Mouse (Mus musculus) embryonic facial prominence, embryonic 11.5 days (tissue): ENCODE data around the gene Arhgap30. TPM values are rescaled to one million over a fixed set of nuclear protein-coding genes. Genes with fewer than 3 reads are reported as not detected.

Experiments used
- ATAC-seq: fragments of 200-750 bp; cut with Nextera tagmentation; replicated peaks from 2 replicates; pipeline ENCODE4 v1.8.0; 2017; ENCODE audit warnings: low read depth; ENCODE audit not compliant: insufficient number of reproducible peaks, low FRiP score, low TSS enrichment
- DNase-seq: peaks from one replicate; pipeline ENCODE4 v3.0.0-alpha.2; 2015; ENCODE audit warnings: low spot score
- H3K27ac ChIP-seq: fragments of 300-500 bp; sonication (generic); replicated peaks from 2 replicates; pipeline ENCODE4 v1.5.1; 2014; ENCODE audit warnings: mild to moderate bottlenecking, low read depth, low read length, control low read depth
- H3K27me3 ChIP-seq: fragments of 300-500 bp; sonication (generic); 2 replicates; pipeline ENCODE4 v1.6.1; 2014; ENCODE audit warnings: mild to moderate bottlenecking, low read length, moderate library complexity, mixed read lengths; ENCODE audit not compliant: control insufficient read depth, insufficient read depth
- H3K36me3 ChIP-seq: fragments of 300-500 bp; sonication (generic); replicated peaks from 2 replicates; pipeline ENCODE4 v1.6.1; 2014; ENCODE audit warnings: low read depth, mild to moderate bottlenecking, low read length, moderate library complexity, mixed read lengths; ENCODE audit not compliant: control insufficient read depth, insufficient read depth
- H3K4me1 ChIP-seq: fragments of 300-500 bp; sonication (generic); 2 replicates; pipeline ENCODE4 v1.6.1; 2014; ENCODE audit warnings: low read length, mixed read lengths; ENCODE audit not compliant: control insufficient read depth, insufficient read depth
- H3K4me2 ChIP-seq: fragments of 300-500 bp; sonication (generic); 2 replicates; pipeline ENCODE4 v1.6.1; 2014; ENCODE audit warnings: low read depth, mild to moderate bottlenecking, control low read depth, low read length, moderate library complexity
- H3K4me3 ChIP-seq: fragments of 300-500 bp; sonication (generic); 2 replicates; pipeline ENCODE4 v1.5.1; 2014; ENCODE audit warnings: low read depth, low read length, control low read depth
- H3K9ac ChIP-seq: fragments of 300-500 bp; sonication (generic); replicated peaks from 2 replicates; pipeline ENCODE4 v1.6.1; 2014; ENCODE audit warnings: mild to moderate bottlenecking, control low read depth, low read length
- H3K9me3 ChIP-seq: fragments of 300-500 bp; sonication (generic); replicated peaks from 2 replicates; pipeline ENCODE4 v1.6.1; 2016; ENCODE audit warnings: mild to moderate bottlenecking, low read length, inconsistent platforms, mixed read lengths; ENCODE audit not compliant: control insufficient read depth
- WGBS: fragments of 180-500 bp; shearing (Covaris S2); extraction: QIAGEN DNeasy Blood & Tissue Kit; methylation state at CpG from one replicate; pipeline ENCODE4 v1.1.7; 2014; 5-methylcytosine and 5-hydroxymethylcytosine counted together
- polyA plus RNA-seq: library from polyadenylated mRNA; unstranded; fragments of >200 nt; fragmentation: Nextera tagmentation; extraction: Ambion mirVana; gene quantifications from 2 replicates; pipeline ENCODE4 v1.2.1, GENCODE M21; 2014

Gene Arhgap30
- polyA plus RNA-seq, 1 experiment from 2014 or later = 0.39 TPM

DNA sequence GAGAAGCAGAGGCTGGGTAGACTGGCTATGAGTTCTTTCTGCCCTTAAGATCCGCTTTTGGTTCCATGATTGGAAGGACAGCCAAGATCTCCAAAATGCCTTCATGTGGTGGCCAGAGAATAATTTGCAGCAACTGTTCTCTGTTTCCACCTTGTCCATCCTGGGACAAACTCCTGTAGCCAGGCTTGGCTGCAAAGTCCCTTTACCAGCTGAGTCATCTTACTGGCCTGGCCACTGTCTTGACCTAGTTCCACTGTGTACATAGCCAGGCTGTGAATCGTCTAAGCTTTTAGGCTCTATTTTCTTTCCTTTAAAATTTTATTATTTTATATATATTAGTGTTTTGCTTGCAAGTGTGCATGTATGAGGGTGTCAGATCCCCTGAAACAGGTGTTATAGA lies 39.5 kb upstream of the Arhgap30 start:
- no peaks in the 10 kb centered on the region for H3K4me1 ChIP-seq
- DNase-seq (no peak), ATAC-seq (no peak)
- H3K4me3 ChIP-seq = no peak overlapping the region
- no peaks in the 10 kb centered on the region for H3K27me3 ChIP-seq
- WGBS = 95% methylated on average over 2 of the region's 2 CpGs
- no peaks in the 10 kb centered on the region for H3K36me3 ChIP-seq
- H3K4me2 ChIP-seq = no peak overlapping the region
- H3K9ac ChIP-seq = no peak overlapping the region
- no peaks in the 10 kb centered on the region; the same call in 1 of the 2 replicates for H3K9me3 ChIP-seq
- no peak overlapping the region for H3K27ac ChIP-seq

DNA sequence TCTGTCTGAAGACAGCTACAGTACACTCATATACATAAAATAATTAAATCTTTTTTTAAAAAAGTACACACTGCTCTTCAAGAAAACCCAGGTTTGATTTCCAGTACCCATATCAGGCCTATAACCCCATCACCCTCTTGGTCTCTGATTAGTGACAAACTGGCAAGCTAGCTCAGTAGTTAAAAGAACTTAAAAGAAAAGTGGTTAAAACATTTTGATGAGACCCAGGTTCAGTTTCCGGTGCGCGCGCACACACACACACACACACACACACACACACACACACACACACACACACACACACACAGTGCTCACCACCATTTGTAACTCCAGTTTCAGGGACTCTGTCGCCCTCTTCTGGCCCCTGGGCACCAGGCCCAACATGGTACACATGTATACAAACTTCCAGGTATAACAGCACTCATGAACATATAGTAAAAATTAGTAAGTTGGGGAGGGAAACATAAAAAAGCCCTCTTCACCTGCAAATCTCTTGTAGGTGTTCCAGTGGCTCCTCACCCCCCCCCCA lies 32.9 kb upstream of the Arhgap30 start:
- Histone ChIP-seq H3K9me3 (0 out of 2 replicates have a peak, but pooled peaks cover 2% of the 10 kb centered on the region), H3K4me3 (no peak overlapping the region), H3K27ac (no peak overlapping the region), H3K4me1 (no peaks in the 10 kb centered on the region; the same call in 1 of the 2 replicates), H3K36me3 (no peaks in the 10 kb centered on the region; the same call in 1 of the 2 replicates), H3K4me2 (no peak overlapping the region), H3K9ac (no peak overlapping the region), H3K27me3 (no peaks in the 10 kb centered on the region)
- WGBS = 80% methylated on average over 5 of the region's 5 CpGs
- ATAC-seq (no peak), DNase-seq (no peak)

DNA sequence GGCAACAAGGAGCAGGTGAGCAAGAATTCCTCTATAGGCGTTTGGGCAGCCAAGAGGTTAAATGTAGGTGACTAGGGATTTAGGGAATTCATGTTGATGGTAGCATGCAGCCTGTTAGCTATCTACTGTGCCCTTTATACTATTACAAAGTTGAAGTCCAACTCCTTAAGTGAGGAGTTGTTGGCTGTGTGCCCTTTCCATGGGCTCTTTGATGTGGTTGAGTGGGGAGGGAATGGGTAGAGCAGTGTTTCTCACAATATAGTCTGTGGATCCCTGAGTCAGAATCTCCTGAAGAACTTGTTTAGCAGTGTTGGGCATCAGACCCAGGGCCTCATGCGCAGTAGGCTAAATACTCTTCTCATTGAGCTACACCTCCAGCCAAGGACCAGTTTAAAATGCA lies 31.9 kb upstream of the Arhgap30 start:
- ATAC-seq = no peak
- H3K9ac ChIP-seq = no peak overlapping the region
- H3K27me3 ChIP-seq = no peaks in the 10 kb centered on the region
- no peak overlapping the region for H3K4me3 ChIP-seq
- H3K9me3 ChIP-seq = 0 out of 2 replicates have a peak, but pooled peaks cover 2% of the 10 kb centered on the region
- no peak overlapping the region for H3K27ac ChIP-seq
- no peaks in the 10 kb centered on the region; the same call in 1 of the 2 replicates for H3K4me1 ChIP-seq
- no peak for DNase-seq
- 89% methylated on average over 2 of the region's 2 CpGs for WGBS
- H3K36me3 ChIP-seq = no peaks in the 10 kb centered on the region; the same call in 1 of the 2 replicates
- H3K4me2 ChIP-seq = no peak overlapping the region

DNA sequence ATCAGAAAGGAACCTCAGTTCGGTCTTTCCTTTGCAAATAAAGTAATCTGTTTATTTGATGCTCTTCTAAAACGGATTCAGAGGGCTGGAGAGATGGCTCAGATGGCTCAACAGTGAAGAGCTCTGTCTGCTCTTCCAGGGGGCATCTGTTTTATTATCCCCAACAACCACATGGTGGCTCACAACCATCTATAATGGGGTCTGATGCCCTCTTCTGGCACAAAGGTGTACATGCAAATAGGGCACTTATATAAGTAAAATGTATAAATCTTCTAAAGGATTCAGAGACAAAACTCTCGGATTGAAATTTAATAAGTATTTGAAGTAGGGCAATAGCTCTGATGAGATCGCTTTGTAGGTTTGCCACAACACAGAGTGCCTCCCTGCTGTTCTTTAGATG lies 30.3 kb upstream of the Arhgap30 start:
- ATAC-seq = no peak
- H3K4me1 ChIP-seq = no peaks in the 10 kb centered on the region; the same call in 1 of the 2 replicates
- H3K27me3 ChIP-seq = no peaks in the 10 kb centered on the region
- H3K27ac ChIP-seq = no peak overlapping the region
- DNase-seq = peak; percentile 65
- no peaks in the 10 kb centered on the region; the same call in 1 of the 2 replicates for H3K36me3 ChIP-seq
- H3K9me3 ChIP-seq = 0 out of 2 replicates have a peak, but pooled peaks cover 2% of the 10 kb centered on the region
- WGBS = 77% methylated on average over 4 of the region's 4 CpGs
- H3K4me2 ChIP-seq = no peak overlapping the region
- H3K4me3 ChIP-seq = no peak overlapping the region
- no peak overlapping the region for H3K9ac ChIP-seq

DNA sequence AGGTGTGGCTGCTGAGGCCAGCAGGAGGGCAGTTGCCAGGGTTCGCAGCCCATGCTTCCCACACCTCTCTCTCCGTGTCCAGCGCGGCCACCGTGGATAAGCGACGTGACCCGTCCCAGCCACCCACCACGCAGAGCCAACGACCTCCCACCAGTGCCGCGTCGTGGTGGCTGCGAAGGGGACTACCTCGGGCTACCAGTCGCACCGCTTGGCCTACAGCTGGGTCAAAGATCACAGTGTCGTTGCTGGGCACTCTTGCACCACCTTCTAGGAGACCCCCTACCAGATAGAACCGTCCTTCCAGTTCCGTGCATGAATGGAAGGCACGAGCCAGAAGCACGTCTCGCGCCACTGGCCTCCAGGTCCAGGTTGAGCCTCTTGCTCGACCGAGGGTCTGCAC lies 28.5 kb upstream of the Arhgap30 start:
- Histone ChIP-seq H3K27ac (peak overlapping the region; percentile 44; the same call in 1 of the 2 replicates), H3K9me3 (0 out of 2 replicates have a peak, but pooled peaks cover 2% of the 10 kb centered on the region), H3K4me3 (peak overlapping the region; percentile 33), H3K4me1 (no peaks in the 10 kb centered on the region; the same call in 1 of the 2 replicates), H3K4me2 (peak overlapping the region; percentile 76), H3K36me3 (no peaks in the 10 kb centered on the region; the same call in 1 of the 2 replicates), H3K27me3 (no peaks in the 10 kb centered on the region), H3K9ac (peak overlapping the region; percentile 35)
- no peak for DNase-seq
- 7% methylated on average over 26 of the region's 26 CpGs for WGBS
- no peak; the same call in 1 of the 2 replicates for ATAC-seq

DNA sequence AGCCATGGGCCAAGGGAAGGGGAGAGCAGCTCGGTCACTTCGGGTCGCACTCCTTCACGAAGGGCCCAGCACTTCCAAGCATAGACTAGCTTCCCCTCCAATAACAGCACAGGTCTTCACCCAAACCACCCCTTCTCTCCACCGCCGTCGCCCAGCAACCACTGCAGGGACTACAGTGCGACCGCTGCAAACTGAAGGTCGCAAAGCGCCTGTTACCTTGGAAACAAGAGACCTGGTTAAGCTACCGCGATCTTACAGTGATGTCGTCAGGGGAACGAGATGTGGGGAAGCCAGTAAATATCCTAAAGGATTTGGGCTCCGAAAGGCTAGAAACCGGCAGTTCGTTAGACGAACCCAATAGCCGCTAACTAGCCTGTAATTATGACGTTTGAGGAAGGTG lies 28.1 kb upstream of the Arhgap30 start, which contains the start of gene Klhdc9:
Klhdc9 (minus strand) TSS at position 143 of the 400 bp plus-strand sequence.
- peak within 1 kb of the TSS; percentile 33 for H3K4me3 ChIP-seq
- WGBS = 1% methylated on average over 21 of the region's 21 CpGs
- no peaks in the 10 kb centered on the region; the same call in 1 of the 2 replicates for H3K36me3 ChIP-seq
- H3K4me1 ChIP-seq = no peaks in the 10 kb centered on the region; the same call in 1 of the 2 replicates
- peak within 1 kb of the TSS; percentile 76 for H3K4me2 ChIP-seq
- H3K9ac ChIP-seq = peak within 1 kb of the TSS; percentile 35
- no peaks in the 10 kb centered on the region for H3K27me3 ChIP-seq
- DNase-seq (peak; percentile 98), ATAC-seq (peak; percentile 93)
- 0 out of 2 replicates have a peak, but pooled peaks cover 2% of the 10 kb centered on the region for H3K9me3 ChIP-seq
- H3K27ac ChIP-seq = peak within 1 kb of the TSS; percentile 44; the same call in 1 of the 2 replicates

DNA sequence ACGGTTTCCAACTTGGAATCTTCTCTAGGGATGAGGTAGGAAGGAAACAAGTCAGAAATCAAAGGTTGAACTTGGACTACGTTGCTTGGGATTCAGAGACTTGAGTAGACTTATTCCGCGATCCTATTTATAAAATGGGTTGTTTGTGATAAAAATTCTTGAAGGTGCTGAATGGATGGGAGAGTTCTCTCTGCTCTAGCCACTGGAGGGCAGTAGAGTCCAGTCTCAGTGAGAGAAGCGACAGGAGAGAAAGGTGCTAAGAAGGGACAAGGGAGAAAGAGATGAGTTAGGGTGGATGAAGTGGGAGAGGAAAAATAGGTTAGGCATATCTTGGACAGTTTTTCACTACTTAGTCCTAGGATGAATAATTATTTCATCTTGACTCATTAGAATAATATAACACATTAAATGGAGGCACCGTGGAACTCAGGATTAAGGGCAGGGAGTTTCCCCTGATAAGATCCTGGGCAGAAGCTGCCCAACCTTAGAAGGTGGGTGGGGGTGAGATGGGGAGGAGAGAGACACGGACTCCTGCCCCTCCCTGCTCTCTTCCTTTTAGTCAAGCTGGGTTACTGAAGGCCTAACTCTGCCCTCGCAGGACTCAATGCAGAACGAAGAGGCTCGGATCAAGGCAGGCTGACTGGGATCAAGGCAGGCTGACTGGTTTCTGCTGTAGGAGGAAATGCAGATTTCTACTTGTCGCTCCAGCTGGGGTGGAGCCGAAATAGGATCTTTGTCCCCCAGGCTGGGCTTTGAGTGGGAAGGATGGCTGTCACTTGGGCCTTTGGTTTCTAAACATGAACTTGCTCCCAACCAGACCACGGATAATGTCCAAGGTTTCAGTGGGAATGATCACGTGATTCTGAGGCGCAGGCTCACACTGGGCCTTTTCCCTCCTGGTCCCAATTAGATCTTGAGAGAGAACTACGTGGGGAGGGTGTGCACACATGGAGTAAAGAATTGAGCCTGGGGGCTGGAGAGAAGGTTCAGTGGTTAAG lies 27.3 kb upstream of the Arhgap30 start:
- H3K9ac ChIP-seq = peak overlapping the region; percentile 35
- no peaks in the 10 kb centered on the region; the same call in 1 of the 2 replicates for H3K36me3 ChIP-seq
- 0 out of 2 replicates have a peak, but pooled peaks cover 2% of the 10 kb centered on the region for H3K9me3 ChIP-seq
- H3K4me2 ChIP-seq = peak overlapping the region; percentile 76
- H3K4me1 ChIP-seq = no peaks in the 10 kb centered on the region; the same call in 1 of the 2 replicates
- DNase-seq = peak; percentile 88
- no peaks in the 10 kb centered on the region for H3K27me3 ChIP-seq
- 25% methylated on average over 16 of the region's 16 CpGs for WGBS
- H3K4me3 ChIP-seq = peak overlapping the region; percentile 33
- H3K27ac ChIP-seq = no peak overlapping the region
- ATAC-seq = peak; percentile 49
